8 mouse cellular contexts compared by ENCODE assay signal in genomic region chr4:62965497-62966302, GRCm38 (mm10). TPM values are rescaled to one million over a fixed set of nuclear protein-coding genes. Genes with fewer than 3 reads are reported as not detected.
DNase-seq lines count a peak whose midpoint lies in the region; ATAC-seq lines count a peak whose summit lies in the region.

Gene Zfp618, plus strand, starts transcription at chr4:62965573.

- whole genome bisulfite sequencing in forebrain, embryonic 16.5 days: 0% methylated on average over 32 of the region's 86 CpGs
- under 1% methylated on average over 34 of the region's 86 CpGs for WGBS in midbrain, embryonic 14.5 days

- no peaks in the 10 kb centered on the region for H3K36me3 ChIP-seq in forebrain, embryonic 16.5 days (ENCODE audit: control insufficient read depth, insufficient read depth)
- no peaks in the 10 kb centered on the region for H3K36me3 ChIP-seq in midbrain, embryonic 14.5 days (ENCODE audit: control insufficient read depth, insufficient read depth, low read length)

- peak within 1 kb of the TSS; percentile 98 for H3K9ac ChIP-seq in forebrain, embryonic 16.5 days (replicated peaks; ENCODE audit: low read depth, low read length)
- H3K9ac ChIP-seq in midbrain, embryonic 14.5 days (replicated peaks; ENCODE audit: low read length): peak within 1 kb of the TSS; percentile 100

- DNase-seq in CD4-positive, CD25-positive, alpha-beta regulatory T cell, adult 2 months (ENCODE audit: low read depth, low spot score): peak; percentile 39
- DNase-seq in thymus, postnatal 14 days: peak; percentile 44
- no peak for DNase-seq in thymus, adult 18-20 months
- DNase-seq in kidney, postnatal 10 days: peak; percentile 65
- peak; percentile 79 for DNase-seq in midbrain, embryonic 14.5 days
- no peak for DNase-seq in layer of hippocampus, adult 18-20 months (ENCODE audit: low spot score in 2 of 2)

- H3K4me2 ChIP-seq in forebrain, embryonic 16.5 days (ENCODE audit: low read length): peak within 1 kb of the TSS; percentile 72
- H3K4me2 ChIP-seq in midbrain, embryonic 14.5 days (ENCODE audit: low read length): peak within 1 kb of the TSS; percentile 77

- no peaks in the 10 kb centered on the region for H3K9me3 ChIP-seq in forebrain, embryonic 16.5 days (ENCODE audit: control insufficient read depth, low read length)
- H3K9me3 ChIP-seq in midbrain, embryonic 14.5 days (ENCODE audit: control insufficient read depth, low read length): no peaks in the 10 kb centered on the region

- peak within 1 kb of the TSS; percentile 81 for H3K4me3 ChIP-seq in forebrain, embryonic 16.5 days (replicated peaks; ENCODE audit: low read length)
- H3K4me3 ChIP-seq in midbrain, embryonic 14.5 days (replicated peaks; ENCODE audit: low read depth, low read length): peak within 1 kb of the TSS; percentile 80

- peak within 1 kb of the TSS; percentile 69 for H3K27ac ChIP-seq in forebrain, embryonic 16.5 days (ENCODE audit: low read length)
- peak within 1 kb of the TSS; percentile 95 for H3K27ac ChIP-seq in midbrain, embryonic 14.5 days (replicated peaks; ENCODE audit: low read depth, low read length)

- H3K27me3 ChIP-seq in forebrain, embryonic 16.5 days (replicated peaks; ENCODE audit: control insufficient read depth, insufficient read depth, low read length): no peaks in the 10 kb centered on the region
- H3K27me3 ChIP-seq in midbrain, embryonic 14.5 days (ENCODE audit: control insufficient read depth, insufficient read depth, low read length): no peaks in the 10 kb centered on the region

- no peak for ATAC-seq in CD4-positive, CD25-positive, alpha-beta regulatory T cell, adult 4 months
- ATAC-seq in forebrain, embryonic 16.5 days: peak; percentile 75
- ATAC-seq in midbrain, embryonic 14.5 days (ENCODE audit: low FRiP score, low TSS enrichment): peak; percentile 79

- no peaks in the 10 kb centered on the region; the same call in 1 of the 2 replicates for H3K4me1 ChIP-seq in forebrain, embryonic 16.5 days (replicated peaks; ENCODE audit: control insufficient read depth, insufficient read depth, low read length)
- no peaks in the 10 kb centered on the region for H3K4me1 ChIP-seq in midbrain, embryonic 14.5 days (ENCODE audit: control insufficient read depth, insufficient read depth, low read length)

RNA-seq across cellular contexts. Expression of gene Zfp618, which starts in this region (rescaled TPM):
- under 1 TPM in 1 of 2 experiments, not detected in 1; 0.11 TPM for polyA plus RNA-seq in CD4-positive, CD25-positive, alpha-beta regulatory T cell, adult 4 months (2017; shearing (Covaris generic))
- polyA plus RNA-seq in forebrain, embryonic 16.5 days (2015; fragmentation: Nextera tagmentation; extraction: Ambion mirVana): 15.2 and 18.4 TPM in 2 replicates
- polyA plus RNA-seq in midbrain, embryonic 14.5 days (2014; fragmentation: Nextera tagmentation; extraction: Ambion mirVana): 29.5 and 39.8 TPM in 2 replicates
- total RNA-seq in layer of hippocampus, adult 18-20 months (2021): 1 to 10 TPM; 2.6 to 2.9 TPM

Comparison
In these comparisons a context has a peak if more than half of its experiments do, and no peak if none do; other contexts are left out.
1. RNA of gene Zfp618 (polyA plus RNA-seq): 29.5 to 39.8 TPM in midbrain, embryonic 14.5 days and 15.2 to 18.4 TPM in forebrain, embryonic 16.5 days; 0.11 TPM in CD4-positive, CD25-positive, alpha-beta regulatory T cell, adult 4 months; every median in the first group is over 10 times any median in the second.
2. DNase-seq: peak in CD4-positive, CD25-positive, alpha-beta regulatory T cell, adult 2 months (single experiment), thymus, postnatal 14 days (single experiment), kidney, postnatal 10 days (single experiment) and midbrain, embryonic 14.5 days (single experiment); none in thymus, adult 18-20 months (0 of 2) and layer of hippocampus, adult 18-20 months (0 of 2).